ENCODE assay signal across 8 mouse cellular contexts in the genomic region with DNA sequence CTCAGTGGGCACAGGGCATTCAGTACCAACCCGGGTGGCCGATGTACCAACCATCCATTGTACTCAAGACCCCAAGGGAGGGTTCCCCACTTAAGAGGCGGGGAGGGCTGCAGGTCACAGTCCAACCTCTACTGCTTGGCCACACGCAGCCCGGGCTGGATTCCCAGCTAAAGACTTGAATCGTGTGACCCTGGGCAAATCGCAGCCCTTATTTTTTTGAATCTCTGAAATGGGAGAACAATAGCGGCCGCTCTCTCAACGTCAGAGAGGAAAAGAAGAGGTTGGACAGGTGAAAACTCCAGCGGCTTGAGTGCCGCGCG. TPM values are rescaled to one million over a fixed set of nuclear protein-coding genes. Genes with fewer than 3 reads are reported as not detected.
A peak's percentile ranks its signal among the peaks of the same experiment; 100 is the strongest.
DNase-seq lines count a peak whose midpoint lies in the region; ATAC-seq lines count a peak whose summit lies in the region.

No protein-coding gene starts in this region.

- peak overlapping the region; percentile 99 for H3K4me3 ChIP-seq in forebrain, embryonic 13.5 days
- peak overlapping the region; percentile 98 for H3K4me3 ChIP-seq in liver, embryonic 11.5 days (ENCODE audit: low read depth, low read length)

- ATAC-seq in forebrain, embryonic 13.5 days, result no peak
- ATAC-seq in liver, embryonic 11.5 days (replicated peaks; ENCODE audit: low FRiP score), result no peak

- H3K9ac ChIP-seq in forebrain, embryonic 13.5 days, result peak overlapping the region; percentile 99
- peak overlapping the region; percentile 99 for H3K9ac ChIP-seq in liver, embryonic 11.5 days (ENCODE audit: low read depth, low read length)

- WGBS in forebrain, embryonic 13.5 days, result under 1% methylated on average over 14 of the region's 14 CpGs
- under 1% methylated on average over 14 of the region's 14 CpGs for WGBS in liver, embryonic 11.5 days

- H3K4me2 ChIP-seq in forebrain, embryonic 13.5 days, result peak overlapping the region; percentile 81
- H3K4me2 ChIP-seq in liver, embryonic 11.5 days, result peak overlapping the region; percentile 97

- DNase-seq in embryo, embryonic 10.5 days (ENCODE audit: low spot score), result peak; percentile 51
- no peak for DNase-seq in embryo, embryonic 10 days (ENCODE audit: low spot score)
- DNase-seq in 3T3-L1 (ENCODE audit: low read depth, low spot score), result peak; percentile 32
- no peak for DNase-seq in liver, embryonic 11.5 days (ENCODE audit: low spot score)
- DNase-seq in left cerebral cortex, postnatal 36 days (ENCODE audit: low spot score in 2 of 2), result no peak
- no peak for DNase-seq in frontal cortex, postnatal 25 days (ENCODE audit: low spot score in 2 of 2)
- no peak for DNase-seq in left cerebral cortex, postnatal 14 days (ENCODE audit: low spot score in 2 of 2)

- H3K27ac ChIP-seq in forebrain, embryonic 13.5 days, result peak overlapping the region; percentile 99
- H3K27ac ChIP-seq in liver, embryonic 11.5 days (ENCODE audit: low read depth, low read length), result peak overlapping the region; percentile 92

- H3K27me3 ChIP-seq in forebrain, embryonic 13.5 days, result no peaks in the 10 kb centered on the region
- H3K27me3 ChIP-seq in liver, embryonic 11.5 days (replicated peaks; ENCODE audit: control insufficient read depth, insufficient read depth, low read length), result no peaks in the 10 kb centered on the region

- intact Hi-C loops in left cerebral cortex, postnatal 36 days (cut with DNase I), result no loop called here
- intact Hi-C loops in left cerebral cortex, postnatal 14 days (cut with DNase I), result no loop called here

- H3K4me1 ChIP-seq in forebrain, embryonic 13.5 days, result peaks cover 39% of the 10 kb centered on the region
- H3K4me1 ChIP-seq in liver, embryonic 11.5 days (replicated peaks; ENCODE audit: control insufficient read depth, insufficient read depth, low read length), result peaks cover 52% of the 10 kb centered on the region

- no peaks in the 10 kb centered on the region for H3K9me3 ChIP-seq in forebrain, embryonic 13.5 days (replicated peaks)
- H3K9me3 ChIP-seq in liver, embryonic 11.5 days (ENCODE audit: control insufficient read depth, low read length), result no peaks in the 10 kb centered on the region

- H3K36me3 ChIP-seq in forebrain, embryonic 13.5 days (ENCODE audit: poor library complexity, severe bottlenecking), result peaks cover 30% of the 10 kb centered on the region
- peaks cover 26% of the 10 kb centered on the region for H3K36me3 ChIP-seq in liver, embryonic 11.5 days (ENCODE audit: control insufficient read depth, insufficient read depth, low read length)

RNA-seq across cellular contexts. Expression of a gene that starts 0.8 kb away (rescaled TPM):
- 114 and 121 TPM in 2 replicates for polyA plus RNA-seq in forebrain, embryonic 13.5 days (2015; fragmentation: Nextera tagmentation; extraction: Ambion mirVana)
- 53.8 and 57.6 TPM in 2 replicates for polyA plus RNA-seq in liver, embryonic 11.5 days (2014; fragmentation: Nextera tagmentation; extraction: Ambion mirVana)
- total RNA-seq in left cerebral cortex, postnatal 36 days (2021), result 10 to 100 TPM; 10.5 to 12.5 TPM
- total RNA-seq in left cerebral cortex, postnatal 14 days (2021), result 10 to 100 TPM; 20.7 to 23.3 TPM

RNA-seq across cellular contexts. Expression of a gene that starts 11.9 kb away (rescaled TPM):
- polyA plus RNA-seq in forebrain, embryonic 13.5 days (2015; fragmentation: Nextera tagmentation; extraction: Ambion mirVana), result 5.4 and 8.7 TPM in 2 replicates
- polyA plus RNA-seq in liver, embryonic 11.5 days (2014; fragmentation: Nextera tagmentation; extraction: Ambion mirVana), result 13.1 and 14.3 TPM in 2 replicates
- total RNA-seq in left cerebral cortex, postnatal 36 days (2021), result 1 to 10 TPM; 2.7 to 3.2 TPM
- total RNA-seq in left cerebral cortex, postnatal 14 days (2021), result 1 to 10 TPM; 3.3 to 3.5 TPM

RNA-seq across cellular contexts. Expression of a gene that starts 11.9 kb away (rescaled TPM):
- 4.7 and 7.6 TPM in 2 replicates for polyA plus RNA-seq in forebrain, embryonic 13.5 days (2015; fragmentation: Nextera tagmentation; extraction: Ambion mirVana)
- polyA plus RNA-seq in liver, embryonic 11.5 days (2014; fragmentation: Nextera tagmentation; extraction: Ambion mirVana), result 52.5 and 57.5 TPM in 2 replicates
- 10 to 100 TPM; 32.5 to 36.1 TPM for total RNA-seq in left cerebral cortex, postnatal 36 days (2021)
- 10 to 100 TPM; 27.4 to 29.6 TPM for total RNA-seq in left cerebral cortex, postnatal 14 days (2021)

RNA-seq across cellular contexts. Expression of a gene that starts 18.8 kb away (rescaled TPM):
- 970 and 1,119 TPM in 2 replicates for polyA plus RNA-seq in forebrain, embryonic 13.5 days (2015; fragmentation: Nextera tagmentation; extraction: Ambion mirVana)
- polyA plus RNA-seq in liver, embryonic 11.5 days (2014; fragmentation: Nextera tagmentation; extraction: Ambion mirVana), result 1,588 and 1,766 TPM in 2 replicates
- 100 to 1,000 TPM; 673 to 732 TPM for total RNA-seq in left cerebral cortex, postnatal 36 days (2021)
- total RNA-seq in left cerebral cortex, postnatal 14 days (2021), result 100 to 1,000 TPM; 643 to 660 TPM

RNA-seq across cellular contexts. Expression of a gene that starts 23.7 kb away (rescaled TPM):
- polyA plus RNA-seq in forebrain, embryonic 13.5 days (2015; fragmentation: Nextera tagmentation; extraction: Ambion mirVana), result 39.7 and 42.1 TPM in 2 replicates
- 42.6 and 45.3 TPM in 2 replicates for polyA plus RNA-seq in liver, embryonic 11.5 days (2014; fragmentation: Nextera tagmentation; extraction: Ambion mirVana)
- total RNA-seq in left cerebral cortex, postnatal 36 days (2021), result 10 to 100 TPM; 20.5 to 28.0 TPM
- 10 to 100 TPM; 32.6 to 34.5 TPM for total RNA-seq in left cerebral cortex, postnatal 14 days (2021)

Comparison
In these comparisons a context has a peak if more than half of its experiments do, and no peak if none do; other contexts are left out.
1. DNase-seq: peak in embryo, embryonic 10.5 days (single experiment) and 3T3-L1 (single experiment); none in embryo, embryonic 10 days (single experiment), liver, embryonic 11.5 days (single experiment), left cerebral cortex, postnatal 36 days (0 of 2), frontal cortex, postnatal 25 days (0 of 2) and left cerebral cortex, postnatal 14 days (0 of 2).